Mouse (Mus musculus) Muller cell, postnatal 12 days (primary cell): ENCODE data around the gene Gstp1.
"Not testable (repeated sequence)": the region's sequence is repeated elsewhere in the genome, so short reads cannot be mapped to it uniquely, and the experiment has no call there.

ENCODE experiments used
- DNase-seq: peaks from one replicate; pipeline ENCODE4 v3.0.0-alpha.2; 2015; ENCODE audit errors: inconsistent ontology term

The Gstp1 gene

GRCm38 (mm10) chr19:4060044-4060898 lies 22.5 kb upstream of the Gstp1 start:
- not testable (repeated sequence) for DNase-seq

GRCm38 (mm10) chr19:4059069-4059740 lies 21.4 kb upstream of the Gstp1 start, which contains the start of gene Gstp3:
Gene Gstp3, minus strand, starts transcription at chr19:4059569.
- no peak for DNase-seq

- DNase-seq: no peak
These were observed 20.8 kb upstream of the Gstp1 start for GRCm38 (mm10) chr19:4058581-4058980.

- DNase-seq: no peak
These were observed 20.2 kb upstream of the Gstp1 start for GRCm38 (mm10) chr19:4057962-4058361.

GRCm38 (mm10) chr19:4057389-4057788 lies 19.6 kb upstream of the Gstp1 start:
- no peak for DNase-seq

GRCm38 (mm10) chr19:4056727-4057126 lies 18.9 kb upstream of the Gstp1 start:
- DNase-seq: no peak

GRCm38 (mm10) chr19:4055947-4056693 lies 18.3 kb upstream of the Gstp1 start:
- DNase-seq: no peak

- no peak for DNase-seq
These were observed 17.6 kb upstream of the Gstp1 start for GRCm38 (mm10) chr19:4055216-4055946.

GRCm38 (mm10) chr19:4054613-4055012 lies 16.8 kb upstream of the Gstp1 start:
- no peak for DNase-seq

GRCm38 (mm10) chr19:4052516-4053030 lies 14.8 kb upstream of the Gstp1 start:
- DNase-seq: no peak

- peak; percentile 16 for DNase-seq
These were observed 14.1 kb upstream of the Gstp1 start for GRCm38 (mm10) chr19:4051741-4052515.

- DNase-seq: no peak
These were observed 13.2 kb upstream of the Gstp1 start for GRCm38 (mm10) chr19:4051016-4051415.

- DNase-seq: not testable (repeated sequence)
These were observed 11.3 kb upstream of the Gstp1 start for GRCm38 (mm10) chr19:4049069-4049468.

- DNase-seq: peak; percentile 19
These were observed 10.1 kb upstream of the Gstp1 start for GRCm38 (mm10) chr19:4047859-4048258.

- no peak for DNase-seq
These were observed 9.1 kb upstream of the Gstp1 start for GRCm38 (mm10) chr19:4046866-4047254.

GRCm38 (mm10) chr19:4045966-4046865 lies 8.4 kb upstream of the Gstp1 start, which contains the start of gene Gstp2:
Gene Gstp2, minus strand, starts transcription at chr19:4046023.
- DNase-seq: peak; percentile 78

GRCm38 (mm10) chr19:4044109-4044508 lies 6.3 kb upstream of the Gstp1 start:
- not testable (repeated sequence) for DNase-seq

- no peak for DNase-seq
These were observed 4.3 kb upstream of the Gstp1 start for GRCm38 (mm10) chr19:4042124-4042523.

GRCm38 (mm10) chr19:4041500-4041899 lies 3.7 kb upstream of the Gstp1 start:
- not testable (repeated sequence) for DNase-seq
